Mouse (Mus musculus) neural tube, embryonic 14.5 days (tissue): Measurements from ENCODE around the gene Vps13d. TPM values are rescaled to one million over a fixed set of nuclear protein-coding genes. Genes with fewer than 3 reads are reported as not detected.
A peak's percentile ranks its signal among the peaks of the same experiment; 100 is the strongest.

Experiments
- ATAC-seq: fragments of 200-750 bp; cut with Nextera tagmentation; 2 replicates; pipeline ENCODE4 v1.8.0; 2017; ENCODE audit warnings: low read depth, mild to moderate bottlenecking, moderate TSS enrichment, moderate library complexity
- H3K27ac ChIP-seq: fragments of 300-500 bp; sonication (generic); 2 replicates; pipeline ENCODE4 v1.5.1; 2014; ENCODE audit warnings: low read depth, mild to moderate bottlenecking, control low read depth, low read length, moderate library complexity, mixed read lengths
- H3K27me3 ChIP-seq: fragments of 300-500 bp; sonication (generic); 2 replicates; pipeline ENCODE4 v1.6.1; 2014; ENCODE audit warnings: low read length; ENCODE audit not compliant: control insufficient read depth, insufficient read depth
- H3K36me3 ChIP-seq: fragments of 300-500 bp; sonication (generic); 2 replicates; pipeline ENCODE4 v1.6.1; 2014; ENCODE audit warnings: low read length, mixed read lengths; ENCODE audit not compliant: control insufficient read depth, insufficient read depth
- H3K4me1 ChIP-seq: fragments of 300-500 bp; sonication (generic); 2 replicates; pipeline ENCODE4 v1.6.1; 2014; ENCODE audit warnings: low read length; ENCODE audit not compliant: control insufficient read depth, insufficient read depth
- H3K4me2 ChIP-seq: fragments of 300-500 bp; sonication (generic); 2 replicates; pipeline ENCODE4 v1.6.1; 2014; ENCODE audit warnings: mild to moderate bottlenecking, low read depth, low read length, control low read depth
- H3K4me3 ChIP-seq: fragments of 300-500 bp; sonication (generic); 2 replicates; pipeline ENCODE4 v1.5.1; 2014; ENCODE audit warnings: low read depth, low read length, control low read depth, mixed read lengths
- H3K9ac ChIP-seq: fragments of 300-500 bp; sonication (generic); replicated peaks from 2 replicates; pipeline ENCODE4 v1.6.1; 2014; ENCODE audit warnings: low read depth, mild to moderate bottlenecking, control low read depth, low read length, mixed read lengths
- H3K9me3 ChIP-seq: fragments of 300-500 bp; sonication (generic); 2 replicates; pipeline ENCODE4 v1.6.1; 2016; ENCODE audit warnings: low read length; ENCODE audit not compliant: control insufficient read depth
- WGBS: fragments of 180-500 bp; shearing (Covaris S2); extraction: QIAGEN DNeasy Blood & Tissue Kit; methylation state at CpG from one replicate; pipeline ENCODE4 v1.1.7; 2014; 5-methylcytosine and 5-hydroxymethylcytosine counted together
- polyA plus RNA-seq: library from polyadenylated mRNA; unstranded; fragments of >200 nt; fragmentation: Nextera tagmentation; extraction: Ambion mirVana; gene quantifications from 2 replicates; pipeline ENCODE4 v1.2.1, GENCODE M21; 2014

Gene Vps13d
- polyA plus RNA-seq, 1 experiment from 2014 or later: 12.9 TPM

DNA sequence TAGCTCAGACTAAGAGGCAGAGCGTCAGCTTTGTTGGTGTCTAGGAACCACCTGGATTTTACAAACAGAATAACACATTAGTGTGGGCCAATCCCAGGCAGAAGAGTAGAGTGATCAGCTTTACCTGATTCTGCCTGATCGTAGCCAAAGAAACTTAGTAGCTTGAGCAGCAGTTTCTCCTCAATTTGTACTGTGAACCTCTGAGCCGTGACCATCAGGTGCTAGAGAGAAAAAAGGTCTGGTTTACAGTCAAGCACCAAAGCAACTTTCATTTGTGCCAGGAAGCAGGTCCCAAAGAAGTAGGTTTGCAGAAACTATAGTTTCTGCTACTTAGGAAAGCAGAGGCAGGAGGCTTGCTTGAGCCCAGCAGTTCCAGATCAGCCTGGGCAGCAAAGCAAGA, 138.5 kb downstream of the Vps13d start:
- Histone ChIP-seq H3K4me1 (peaks cover 4% of the 10 kb centered on the region; the same call in 1 of the 2 replicates), H3K27ac (no peak overlapping the region), H3K4me2 (no peak overlapping the region), H3K4me3 (no peak overlapping the region), H3K9ac (no peak overlapping the region), H3K27me3 (no peaks in the 10 kb centered on the region), H3K36me3 (peaks cover 13% of the 10 kb centered on the region), H3K9me3 (no peaks in the 10 kb centered on the region)
- ATAC-seq: no peak
- 92% methylated on average over 3 of the region's 3 CpGs for WGBS

DNA sequence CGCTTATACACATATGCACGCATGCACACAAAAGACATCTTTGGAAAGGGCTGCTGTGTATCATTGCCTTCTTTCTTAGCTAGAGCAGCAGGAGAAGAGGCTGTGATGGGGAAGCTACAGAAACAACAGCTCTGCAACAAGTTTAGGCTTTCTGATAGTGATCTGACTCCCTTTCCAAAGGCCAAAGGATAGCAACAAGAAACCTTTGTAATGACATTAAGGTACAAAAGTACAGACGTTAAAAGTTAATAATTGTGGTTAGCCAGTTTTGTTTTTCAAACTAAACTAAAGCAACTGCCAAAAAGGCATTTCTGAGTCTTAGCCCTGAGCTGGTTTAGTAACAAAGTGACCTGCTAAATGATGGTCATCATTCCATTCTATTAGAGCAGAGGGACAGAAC, 139.0 kb downstream of the Vps13d start:
- H3K9ac ChIP-seq: no peak overlapping the region
- H3K27ac ChIP-seq: no peak overlapping the region
- ATAC-seq: no peak
- peaks cover 4% of the 10 kb centered on the region; the same call in 1 of the 2 replicates for H3K4me1 ChIP-seq
- no peak overlapping the region for H3K4me2 ChIP-seq
- H3K27me3 ChIP-seq: no peaks in the 10 kb centered on the region
- H3K9me3 ChIP-seq: no peaks in the 10 kb centered on the region
- H3K4me3 ChIP-seq: no peak overlapping the region
- 89% methylated on average over 3 of the region's 3 CpGs for WGBS
- peaks cover 9% of the 10 kb centered on the region for H3K36me3 ChIP-seq

- H3K27ac ChIP-seq: no peak overlapping the region
- H3K27me3 ChIP-seq: no peaks in the 10 kb centered on the region
- no peak overlapping the region for H3K4me3 ChIP-seq
- no peaks in the 10 kb centered on the region for H3K9me3 ChIP-seq
- H3K36me3 ChIP-seq: peaks cover 9% of the 10 kb centered on the region
- no peak; the same call in 1 of the 2 replicates for ATAC-seq
- WGBS: 51% methylated on average over 3 of the region's 3 CpGs
- H3K9ac ChIP-seq: no peak overlapping the region
- peaks cover 4% of the 10 kb centered on the region; the same call in 1 of the 2 replicates for H3K4me1 ChIP-seq
- no peak overlapping the region for H3K4me2 ChIP-seq
These were observed 140.4 kb downstream of the Vps13d start for GRCm38 (mm10) chr4:145054369-145054768.

GRCm38 (mm10) chr4:145052697-145053096, 142.1 kb downstream of the Vps13d start:
- Histone ChIP-seq H3K4me2 (no peak overlapping the region), H3K4me1 (peaks cover 4% of the 10 kb centered on the region; the same call in 1 of the 2 replicates), H3K36me3 (no peaks in the 10 kb centered on the region), H3K9ac (no peak overlapping the region), H3K27me3 (no peaks in the 10 kb centered on the region), H3K27ac (no peak overlapping the region), H3K4me3 (no peak overlapping the region), H3K9me3 (no peaks in the 10 kb centered on the region)
- 78% methylated on average over 1 of the region's 1 CpGs for WGBS
- ATAC-seq: no peak

GRCm38 (mm10) chr4:145052282-145052681, 142.5 kb downstream of the Vps13d start:
- Histone ChIP-seq H3K4me2 (no peak overlapping the region), H3K4me3 (no peak overlapping the region), H3K9me3 (no peaks in the 10 kb centered on the region), H3K4me1 (peaks cover 4% of the 10 kb centered on the region; the same call in 1 of the 2 replicates), H3K27ac (no peak overlapping the region), H3K36me3 (no peaks in the 10 kb centered on the region), H3K9ac (no peak overlapping the region), H3K27me3 (no peaks in the 10 kb centered on the region)
- ATAC-seq: no peak
- whole genome bisulfite sequencing: 88% methylated on average over 3 of the region's 3 CpGs

- no peak overlapping the region for H3K27ac ChIP-seq
- no peak overlapping the region for H3K4me3 ChIP-seq
- H3K9me3 ChIP-seq: no peaks in the 10 kb centered on the region
- no peak overlapping the region for H3K4me2 ChIP-seq
- no peak for ATAC-seq
- no peak overlapping the region for H3K9ac ChIP-seq
- peaks cover 4% of the 10 kb centered on the region; the same call in 1 of the 2 replicates for H3K4me1 ChIP-seq
- WGBS: 29% methylated on average over 4 of the region's 4 CpGs
- 0 out of 2 replicates have a peak, but pooled peaks cover 6% of the 10 kb centered on the region for H3K36me3 ChIP-seq
- H3K27me3 ChIP-seq: no peaks in the 10 kb centered on the region
These were observed 143.4 kb downstream of the Vps13d start for GRCm38 (mm10) chr4:145051209-145051969.

- H3K4me2 ChIP-seq: no peak overlapping the region
- no peak overlapping the region for H3K27ac ChIP-seq
- H3K36me3 ChIP-seq: 0 out of 2 replicates have a peak, but pooled peaks cover 6% of the 10 kb centered on the region
- peaks cover 4% of the 10 kb centered on the region; the same call in 1 of the 2 replicates for H3K4me1 ChIP-seq
- H3K27me3 ChIP-seq: no peaks in the 10 kb centered on the region
- H3K9me3 ChIP-seq: no peaks in the 10 kb centered on the region
- no peak overlapping the region for H3K4me3 ChIP-seq
- ATAC-seq: peak; percentile 76
- H3K9ac ChIP-seq: no peak overlapping the region
- WGBS: 19% methylated on average over 8 of the region's 8 CpGs
These were observed 144.1 kb downstream of the Vps13d start for GRCm38 (mm10) chr4:145050518-145051208.

DNA sequence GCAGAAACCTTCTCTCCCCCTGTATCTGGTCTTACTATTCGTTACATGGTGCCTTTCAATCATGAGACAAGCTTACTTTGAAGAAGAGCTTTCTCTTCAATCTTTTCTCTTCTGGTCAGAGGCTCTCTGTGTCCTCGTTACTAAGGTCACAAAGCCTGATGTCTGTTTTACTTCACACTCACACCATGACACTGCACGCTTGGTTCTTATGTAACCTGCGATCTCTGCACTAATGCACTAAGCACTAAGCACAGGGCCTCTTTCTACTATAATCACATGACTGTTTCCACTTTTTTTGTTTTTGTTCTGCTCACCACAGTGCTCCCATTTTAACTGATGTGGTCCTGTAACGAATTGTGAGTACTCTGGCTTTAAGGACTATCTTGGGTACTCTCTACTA, 146.8 kb downstream of the Vps13d start:
- Histone ChIP-seq H3K27me3 (no peaks in the 10 kb centered on the region), H3K4me2 (no peak overlapping the region), H3K9me3 (no peaks in the 10 kb centered on the region), H3K36me3 (peaks cover 18% of the 10 kb centered on the region; the same call in 1 of the 2 replicates), H3K4me1 (peaks cover 4% of the 10 kb centered on the region; the same call in 1 of the 2 replicates), H3K4me3 (no peak overlapping the region), H3K9ac (no peak overlapping the region), H3K27ac (no peak overlapping the region)
- no peak for ATAC-seq
- 70% methylated on average over 5 of the region's 5 CpGs for WGBS

GRCm38 (mm10) chr4:145046032-145046401, 148.8 kb downstream of the Vps13d start:
- H3K4me2 ChIP-seq: no peak overlapping the region
- no peak overlapping the region for H3K4me3 ChIP-seq
- peaks cover 18% of the 10 kb centered on the region; the same call in 1 of the 2 replicates for H3K36me3 ChIP-seq
- no peaks in the 10 kb centered on the region for H3K4me1 ChIP-seq
- H3K27me3 ChIP-seq: no peaks in the 10 kb centered on the region
- no peak overlapping the region for H3K9ac ChIP-seq
- whole genome bisulfite sequencing: 77% methylated on average over 8 of the region's 8 CpGs
- H3K27ac ChIP-seq: no peak overlapping the region
- no peaks in the 10 kb centered on the region for H3K9me3 ChIP-seq
- no peak for ATAC-seq
